Mouse (Mus musculus) liver, adult 2 months (tissue): ENCODE results near the gene Gpr25.

Experiments
- CTCF ChIP-seq: fragments of 200-500 bp; IDR thresholded peaks from 2 replicates; pipeline ENCODE4 v1.5.1; 2011; ENCODE audit warnings: low read depth, low read length, control low read depth
- POLR2A ChIP-seq: fragments of 200-500 bp; IDR thresholded peaks from 2 replicates; pipeline ENCODE4 v1.6.1; 2011; ENCODE audit warnings: low read length, control low read depth; ENCODE audit not compliant: insufficient read depth; ENCODE audit errors: extremely low read depth

DNA sequence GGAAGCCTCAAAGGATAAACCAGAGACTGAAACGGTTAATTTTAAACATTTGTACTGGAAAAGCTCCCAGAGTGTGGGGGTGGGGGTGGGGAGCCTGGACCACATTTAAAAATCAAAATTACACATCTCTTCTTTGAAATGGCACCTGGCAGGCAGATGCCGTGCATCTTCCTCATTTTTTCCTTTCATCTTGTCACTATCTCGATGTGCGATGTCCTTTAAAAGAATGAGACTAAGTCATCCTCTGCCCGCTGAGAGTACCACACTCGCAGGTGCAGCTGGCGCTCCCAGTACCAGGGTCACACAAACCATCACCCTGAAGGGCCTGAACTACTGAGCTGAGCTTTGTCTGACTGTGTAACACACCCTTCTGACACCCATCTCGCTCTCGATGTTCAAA is 2.2 kb downstream of the Gpr25 start:
- TF ChIP-seq CTCF (no peak), POLR2A (no peak)
